Mouse (Mus musculus) lung, adult 2 months (tissue): ENCODE measurements at regions not wholly inside any gene's neighbourhood (a gene's known extent, or its start where the extent isn't known, plus 50 kb on each side); places are given as distances from the start of the nearest gene placed in this dataset.

Source experiments
- CTCF ChIP-seq: fragments of 200-500 bp; IDR thresholded peaks from 2 replicates; pipeline ENCODE4 v1.5.1; 2011; ENCODE audit warnings: mild to moderate bottlenecking, low read length, control low read depth; ENCODE audit not compliant: insufficient read depth
- POLR2A ChIP-seq: fragments of 200-500 bp; IDR thresholded peaks from 2 replicates; pipeline ENCODE4 v1.6.1; 2011; ENCODE audit warnings: low read depth, mild to moderate bottlenecking, control low read depth, low read length, borderline replicate concordance; ENCODE audit errors: extremely low read depth

DNA sequence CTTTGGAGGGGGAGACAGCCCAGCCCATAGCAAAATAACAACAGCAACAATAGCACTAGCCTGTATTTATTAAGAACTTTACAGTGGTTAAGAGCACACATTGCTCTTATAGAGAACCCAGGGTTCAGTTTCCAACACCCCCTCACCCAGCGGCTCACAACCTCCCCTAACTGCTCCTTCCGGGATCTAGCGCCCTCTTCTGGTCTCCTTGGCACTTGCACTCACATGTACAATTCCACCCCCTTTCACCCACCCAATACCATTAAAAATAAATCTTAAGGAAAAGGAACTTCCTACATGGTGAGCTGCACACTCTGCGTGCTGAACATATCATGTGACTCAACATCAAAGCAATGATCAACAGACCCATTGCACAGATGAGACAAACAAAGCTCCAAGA lies 261.5 kb upstream of the Irx3 start:
- TF ChIP-seq CTCF (peak; percentile 21; the same call in 1 of the 2 replicates), POLR2A (no peak)
